Comparison of ENCODE assay signal across 29 mouse cellular contexts in the genomic region with DNA sequence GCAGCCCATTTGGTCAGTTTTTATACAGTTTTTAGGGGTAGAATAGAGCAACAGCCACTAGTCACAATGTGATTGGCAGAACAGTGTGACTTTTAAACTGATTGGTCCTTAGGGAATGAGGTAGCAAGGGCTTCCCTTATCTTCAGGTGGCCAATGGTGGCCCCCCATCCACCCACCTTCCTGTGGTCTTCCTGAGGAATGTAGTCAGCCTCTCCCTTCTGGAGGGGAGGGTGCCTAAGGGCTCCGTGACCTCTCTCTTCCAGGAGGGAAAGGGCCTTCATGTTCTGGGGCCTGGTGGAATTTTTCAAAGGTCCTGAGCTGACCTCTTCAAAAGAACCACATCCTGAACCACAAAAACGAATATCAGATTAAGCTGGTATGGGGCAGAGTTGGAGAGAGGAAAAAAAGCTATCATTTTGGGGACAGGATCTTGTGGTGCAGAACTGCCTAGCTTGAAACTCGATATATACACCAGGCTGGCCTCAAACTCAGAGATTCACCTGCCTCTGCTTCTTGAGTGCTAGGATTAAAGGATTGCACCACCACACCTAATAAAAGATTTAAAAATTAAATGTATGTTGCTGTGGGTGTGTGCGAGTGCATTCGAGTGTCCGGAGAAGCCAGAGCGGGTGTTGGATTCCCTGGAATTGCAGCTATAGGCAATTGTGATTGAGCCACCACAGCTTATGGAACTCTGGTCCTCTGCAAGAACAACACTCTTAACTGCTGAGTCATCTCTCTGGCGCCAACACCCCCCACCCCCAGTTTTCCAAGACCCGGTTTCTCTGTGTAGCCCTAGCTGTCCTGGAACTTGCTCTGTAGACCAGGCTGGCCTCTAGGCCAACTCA. TPM values are rescaled to one million over a fixed set of nuclear protein-coding genes. Genes with fewer than 3 reads are reported as not detected.
A peak's percentile ranks its signal among the peaks of the same experiment; 100 is the strongest.
DNase-seq lines count a peak whose midpoint lies in the region; ATAC-seq and TF ChIP-seq lines count a peak whose summit lies in the region.
"Had no signal": no experiment of that assay in that cellular context is flagged by ENCODE, and none has a peak within 500 bp of the region (broad histone marks: within the 10 kb centered on the region; RNA-seq: fewer than 3 reads in every experiment).

No protein-coding gene starts in this region.

- TF ChIP-seq CTCF in thymus, adult 2 months (IDR thresholded peaks at IDR 0.05; ENCODE audit: borderline replicate concordance, control insufficient read depth, extremely low read depth, insufficient read depth, low read length, poor library complexity): no peak

- peaks cover 8% of the 10 kb centered on the region for H3K4me1 ChIP-seq in thymus, adult 2 months (replicated peaks; ENCODE audit: control insufficient read depth, insufficient read depth, low read length)
- H3K4me1 ChIP-seq in ES-E14 (ENCODE audit: control insufficient read depth in 2 of 2, insufficient read depth in 2 of 2, low read length in 2 of 2, poor library complexity in 1 of 2): peaks cover 3 to 31% of the 10 kb centered on the region in 2 experiments
- no peaks in the 10 kb centered on the region for H3K4me1 ChIP-seq in midbrain, embryonic 16.5 days (ENCODE audit: control insufficient read depth, insufficient read depth, low read length)
- H3K4me1 ChIP-seq: embryonic facial prominence, embryonic 15.5 days; heart, embryonic 15.5 days; neural tube, embryonic 15.5 days had no signal

- H3K9ac ChIP-seq in ES-E14 (ENCODE audit: insufficient read depth, low read depth, low read length, poor library complexity, severe bottlenecking): no peak overlapping the region; the same call in 1 of the 2 replicates
- H3K9ac ChIP-seq in midbrain, embryonic 16.5 days (ENCODE audit: low read depth, low read length): no peak overlapping the region
- H3K9ac ChIP-seq: embryonic facial prominence, embryonic 15.5 days; heart, embryonic 15.5 days; limb, embryonic 12.5 days; liver, embryonic 15.5 days; lung, embryonic 15.5 days; neural tube, embryonic 15.5 days had no signal

- no peaks in the 10 kb centered on the region for H3K27me3 ChIP-seq in thymus, adult 2 months (ENCODE audit: control insufficient read depth, insufficient read depth, low read length)
- H3K27me3 ChIP-seq in midbrain, embryonic 16.5 days (ENCODE audit: control insufficient read depth, insufficient read depth, low read depth, low read length): no peaks in the 10 kb centered on the region
- H3K27me3 ChIP-seq: embryonic facial prominence, embryonic 15.5 days; heart, embryonic 15.5 days; limb, embryonic 12.5 days; liver, embryonic 15.5 days; lung, embryonic 15.5 days; neural tube, embryonic 15.5 days had no signal

- TF ChIP-seq POLR2A in thymus, adult 2 months (IDR thresholded peaks at IDR 0.05; ENCODE audit: control insufficient read depth, extremely low read depth, insufficient read depth, low read length, poor library complexity): no peak

- no peak overlapping the region for H3K27ac ChIP-seq in thymus, adult 2 months (ENCODE audit: control insufficient read depth, insufficient read depth, low read length)
- H3K27ac ChIP-seq in ES-E14 (ENCODE audit: insufficient read depth, low read depth, low read length, poor library complexity, severe bottlenecking): peak overlapping the region; percentile 40
- H3K27ac ChIP-seq in midbrain, embryonic 16.5 days (ENCODE audit: low read length): no peak overlapping the region
- H3K27ac ChIP-seq: embryonic facial prominence, embryonic 10.5 days; embryonic facial prominence, embryonic 15.5 days; heart, embryonic 10.5 days; heart, embryonic 15.5 days; limb, embryonic 12.5 days; liver, embryonic 15.5 days; lung, embryonic 15.5 days; macrophage; neural tube, embryonic 15.5 days had no signal

- H3K9me3 ChIP-seq in ES-E14 (ENCODE audit: control insufficient read depth, insufficient read depth, low read depth, low read length): no peaks in the 10 kb centered on the region
- H3K9me3 ChIP-seq in midbrain, embryonic 16.5 days (replicated peaks; ENCODE audit: control insufficient read depth, low read length, poor library complexity, severe bottlenecking): no peaks in the 10 kb centered on the region
- H3K9me3 ChIP-seq: embryonic facial prominence, embryonic 10.5 days; embryonic facial prominence, embryonic 15.5 days; heart, embryonic 10.5 days; heart, embryonic 15.5 days; limb, embryonic 12.5 days; liver, embryonic 15.5 days; lung, embryonic 15.5 days; neural tube, embryonic 15.5 days had no signal

- ATAC-seq in common myeloid progenitor, adult 5-6 weeks (replicated peaks; ENCODE audit: low read depth, poor library complexity, severe bottlenecking): peak; percentile 39; the same call in 1 of the 2 replicates
- no peak for ATAC-seq in midbrain, embryonic 16.5 days
- ATAC-seq: forebrain, embryonic 14.5 days; hindbrain, embryonic 16.5 days had no signal

- H3K36me3 ChIP-seq in thymus, adult 2 months (ENCODE audit: control insufficient read depth, insufficient read depth, low read length): no peaks in the 10 kb centered on the region
- H3K36me3 ChIP-seq in ES-E14 (ENCODE audit: control insufficient read depth, insufficient read depth, low read length, poor library complexity, severe bottlenecking): no peaks in the 10 kb centered on the region
- H3K36me3 ChIP-seq in midbrain, embryonic 16.5 days (ENCODE audit: control insufficient read depth, insufficient read depth, low read length): no peaks in the 10 kb centered on the region
- H3K36me3 ChIP-seq: embryonic facial prominence, embryonic 15.5 days; heart, embryonic 15.5 days; liver, embryonic 15.5 days; neural tube, embryonic 15.5 days had no signal

- DNase-seq in thymus, postnatal 0 days (ENCODE audit: low spot score): peak; percentile 15
- no peak for DNase-seq in thymus, adult 2 months
- DNase-seq in ES-E14 (ENCODE audit: low read depth, low spot score): no peak
- DNase-seq in gastrocnemius, adult 8-10 months (ENCODE audit: low spot score in 2 of 2): no peak
- no peak for DNase-seq in kidney, adult 11 months
- DNase-seq: adrenal gland, postnatal 25 days; cerebellum, adult 18-20 months; cerebellum, postnatal 10 days; gastrocnemius, postnatal 25 days; heart, adult 11 months; kidney, adult 2 months; kidney, postnatal 10 days; midbrain, embryonic 14.5 days; right cerebral cortex, adult 18-20 months; spleen, adult 18-20 months; thymus, postnatal 36 days had no signal

- no peak overlapping the region for H3K4me3 ChIP-seq in thymus, adult 2 months (ENCODE audit: control insufficient read depth, insufficient read depth, low read length)
- no peak overlapping the region for H3K4me3 ChIP-seq in ES-E14 (ENCODE audit: insufficient read depth in 1 of 2, low read depth in 1 of 2, low read length in 2 of 2, poor library complexity in 1 of 2, severe bottlenecking in 1 of 2)
- H3K4me3 ChIP-seq in midbrain, embryonic 16.5 days (ENCODE audit: low read depth, low read length): no peak overlapping the region
- H3K4me3 ChIP-seq: embryonic facial prominence, embryonic 10.5 days; embryonic facial prominence, embryonic 15.5 days; heart, embryonic 10.5 days; heart, embryonic 15.5 days; limb, embryonic 12.5 days; liver, embryonic 15.5 days; lung, embryonic 15.5 days; neural tube, embryonic 15.5 days had no signal

- 49% methylated on average over 9 of the region's 9 CpGs for WGBS in thymus, adult 2 months
- 83% methylated on average over 9 of the region's 9 CpGs for WGBS in midbrain, embryonic 16.5 days

- no peak overlapping the region for H3K4me2 ChIP-seq in midbrain, embryonic 16.5 days (ENCODE audit: low read length)
- H3K4me2 ChIP-seq: embryonic facial prominence, embryonic 15.5 days; heart, embryonic 15.5 days; limb, embryonic 12.5 days; liver, embryonic 15.5 days; lung, embryonic 15.5 days; neural tube, embryonic 15.5 days had no signal

- in situ Hi-C loops in ES-E14 (cut with MboI; ENCODE audit: low sequenced_read_pairs in 2 of 2, unreplicated experiment in 2 of 2): no loop called here

TF ChIP-seq in ES-E14, 5 proteins besides CTCF, POLR2A, EP300 and RAD21:
- TF ChIP-seq ZNF384 (IDR thresholded peaks at IDR 0.05; ENCODE audit: low read depth, low read length): no peak
- peak; percentile 87 for TF ChIP-seq MAFK (IDR thresholded peaks at IDR 0.05; ENCODE audit: insufficient read depth, low read depth, low read length)

RNA-seq across cellular contexts. Expression of gene Rhbdd2, which starts 16.3 kb away (rescaled TPM):
- 25.5 and 27.3 TPM in 2 replicates for polyA plus RNA-seq in thymus, postnatal 0 days (2015; fragmentation: Nextera tagmentation; extraction: Ambion mirVana)
- 36.5 and 39.5 TPM in 2 replicates for polyA plus RNA-seq in thymus, adult 2 months (2012; rRNA removed)
- total RNA-seq in ES-E14 (2012; rRNA removed): 15.7 and 16.7 TPM in 2 replicates
- total RNA-seq in common myeloid progenitor, adult 5-6 weeks (2017): 12.4 and 14.0 TPM in 2 replicates
- 10 to 100 TPM; 10.3 to 14.7 (median 13.5) TPM for total RNA-seq in gastrocnemius, adult 8-10 months (2022)
- polyA plus RNA-seq in midbrain, embryonic 16.5 days (2015; fragmentation: Nextera tagmentation; extraction: Ambion mirVana): 86.9 and 93.9 TPM in 2 replicates

RNA-seq across cellular contexts. Expression of gene Por, which starts 21.1 kb away (rescaled TPM):
- 44.4 and 45.8 TPM in 2 replicates for polyA plus RNA-seq in thymus, postnatal 0 days (2015; fragmentation: Nextera tagmentation; extraction: Ambion mirVana)
- polyA plus RNA-seq in thymus, adult 2 months (2012; rRNA removed): 120 and 132 TPM in 2 replicates
- 125 and 153 TPM in 2 replicates for total RNA-seq in ES-E14 (2012; rRNA removed)
- 55.7 and 72.0 TPM in 2 replicates for total RNA-seq in common myeloid progenitor, adult 5-6 weeks (2017)
- total RNA-seq in gastrocnemius, adult 8-10 months (2022): 10 to 100 TPM; 32.8 to 36.4 (median 35.9) TPM
- polyA plus RNA-seq in midbrain, embryonic 16.5 days (2015; fragmentation: Nextera tagmentation; extraction: Ambion mirVana): 123 and 127 TPM in 2 replicates
